Mouse (Mus musculus) liver, embryonic 11.5 days (tissue): ENCODE measurements around the gene Pkdrej. TPM values are rescaled to one million over a fixed set of nuclear protein-coding genes. Genes with fewer than 3 reads are reported as not detected.
"Not testable (repeated sequence)": the region's sequence is repeated elsewhere in the genome, so short reads cannot be mapped to it uniquely, and the experiment has no call there.

Experiments used
- ATAC-seq: fragments of 200-750 bp; cut with Nextera tagmentation; replicated peaks from 2 replicates; pipeline ENCODE4 v1.8.0; 2017; ENCODE audit warnings: moderate number of reproducible peaks, mild to moderate bottlenecking, moderate TSS enrichment, moderate library complexity; ENCODE audit not compliant: low FRiP score
- DNase-seq: peaks from one replicate; pipeline ENCODE4 v3.0.0-alpha.2; 2017; ENCODE audit warnings: low spot score
- H3K27ac ChIP-seq: fragments of 300-500 bp; sonication (generic); 2 replicates; pipeline ENCODE4 v1.5.1; 2014; ENCODE audit warnings: mild to moderate bottlenecking, low read depth, low read length, control low read depth
- H3K27me3 ChIP-seq: fragments of 300-500 bp; sonication (generic); replicated peaks from 2 replicates; pipeline ENCODE4 v1.6.1; 2014; ENCODE audit warnings: low read length, mixed read lengths; ENCODE audit not compliant: control insufficient read depth, insufficient read depth
- H3K36me3 ChIP-seq: fragments of 300-500 bp; sonication (generic); 2 replicates; pipeline ENCODE4 v1.6.1; 2014; ENCODE audit warnings: mild to moderate bottlenecking, low read length, moderate library complexity, mixed read lengths; ENCODE audit not compliant: control insufficient read depth, insufficient read depth
- H3K4me1 ChIP-seq: fragments of 300-500 bp; sonication (generic); replicated peaks from 2 replicates; pipeline ENCODE4 v1.6.1; 2014; ENCODE audit warnings: low read length, mixed read lengths; ENCODE audit not compliant: control insufficient read depth, insufficient read depth
- H3K4me2 ChIP-seq: fragments of 300-500 bp; sonication (generic); 2 replicates; pipeline ENCODE4 v1.6.1; 2014; ENCODE audit warnings: mild to moderate bottlenecking, control low read depth, moderate library complexity
- H3K4me3 ChIP-seq: fragments of 300-500 bp; sonication (generic); 2 replicates; pipeline ENCODE4 v1.5.1; 2014; ENCODE audit warnings: low read depth, low read length, control low read depth
- H3K9ac ChIP-seq: fragments of 300-500 bp; sonication (generic); 2 replicates; pipeline ENCODE4 v1.6.1; 2014; ENCODE audit warnings: low read depth, low read length, control low read depth
- H3K9me3 ChIP-seq: fragments of 300-500 bp; sonication (generic); 2 replicates; pipeline ENCODE4 v1.6.1; 2016; ENCODE audit warnings: low read length, inconsistent platforms, mixed read lengths; ENCODE audit not compliant: control insufficient read depth
- WGBS: fragments of 180-500 bp; shearing (Covaris S2); extraction: QIAGEN DNeasy Blood & Tissue Kit; methylation state at CpG from one replicate; pipeline ENCODE4 v1.1.7; 2014; 5-methylcytosine and 5-hydroxymethylcytosine counted together
- polyA plus RNA-seq: library from polyadenylated mRNA; unstranded; fragments of >200 nt; fragmentation: Nextera tagmentation; extraction: Ambion mirVana; gene quantifications from 2 replicates; pipeline ENCODE4 v1.2.1, GENCODE M21; 2014

Gene Pkdrej
- polyA plus RNA-seq, 1 experiment from 2014 or later: 0.11 TPM

GRCm38 (mm10) chr15:85786711-85787110 lies 34.8 kb downstream of the Pkdrej start:
- Histone ChIP-seq H3K4me2 (no peak overlapping the region), H3K27ac (no peak overlapping the region), H3K4me1 (no peaks in the 10 kb centered on the region), H3K27me3 (no peaks in the 10 kb centered on the region), H3K9me3 (peaks cover 2% of the 10 kb centered on the region; the same call in 1 of the 2 replicates), H3K36me3 (no peaks in the 10 kb centered on the region), H3K9ac (no peak overlapping the region), H3K4me3 (no peak overlapping the region)
- DNase-seq (no peak), ATAC-seq (no peak)
- 61% methylated on average over 5 of the region's 5 CpGs for WGBS

- no peaks in the 10 kb centered on the region for H3K36me3 ChIP-seq
- no peak overlapping the region for H3K27ac ChIP-seq
- H3K9ac ChIP-seq: no peak overlapping the region
- H3K4me1 ChIP-seq: no peaks in the 10 kb centered on the region
- ATAC-seq (no peak), DNase-seq (no peak)
- WGBS: 80% methylated on average over 3 of the region's 3 CpGs
- H3K27me3 ChIP-seq: no peaks in the 10 kb centered on the region
- H3K9me3 ChIP-seq: peaks cover 2% of the 10 kb centered on the region; the same call in 1 of the 2 replicates
- no peak overlapping the region for H3K4me2 ChIP-seq
- H3K4me3 ChIP-seq: no peak overlapping the region
Measured at GRCm38 (mm10) chr15:85784341-85784740, 37.2 kb downstream of the Pkdrej start.

- no peaks in the 10 kb centered on the region for H3K36me3 ChIP-seq
- no peak overlapping the region for H3K4me3 ChIP-seq
- H3K4me1 ChIP-seq: no peaks in the 10 kb centered on the region
- no peak overlapping the region for H3K27ac ChIP-seq
- H3K9ac ChIP-seq: no peak overlapping the region
- no peak for ATAC-seq
- no peak for DNase-seq
- no peak overlapping the region for H3K4me2 ChIP-seq
- no peaks in the 10 kb centered on the region for H3K27me3 ChIP-seq
- 87% methylated on average over 4 of the region's 4 CpGs for WGBS
- peaks cover 2% of the 10 kb centered on the region; the same call in 1 of the 2 replicates for H3K9me3 ChIP-seq
Measured at GRCm38 (mm10) chr15:85783146-85783545, 38.4 kb downstream of the Pkdrej start.

- DNase-seq, H3K9me3 ChIP-seq, H3K27ac ChIP-seq, H3K4me3 ChIP-seq, H3K4me2 ChIP-seq, H3K36me3 ChIP-seq, H3K4me1 ChIP-seq, H3K27me3 ChIP-seq, ATAC-seq, H3K9ac ChIP-seq: not testable (repeated sequence)
- WGBS: 76% methylated on average over 6 of the region's 6 CpGs
Measured at GRCm38 (mm10) chr15:85778891-85779290, 42.6 kb downstream of the Pkdrej start.

- DNase-seq (no peak), ATAC-seq (no peak)
- Histone ChIP-seq H3K36me3 (no peaks in the 10 kb centered on the region), H3K9me3 (no peaks in the 10 kb centered on the region), H3K4me1 (no peaks in the 10 kb centered on the region), H3K27me3 (no peaks in the 10 kb centered on the region), H3K4me3 (no peak overlapping the region), H3K4me2 (no peak overlapping the region), H3K27ac (no peak overlapping the region), H3K9ac (no peak overlapping the region)
- 77% methylated on average over 5 of the region's 5 CpGs for WGBS
Measured at GRCm38 (mm10) chr15:85776771-85777170, 44.8 kb downstream of the Pkdrej start.

GRCm38 (mm10) chr15:85776241-85776640 lies 45.3 kb downstream of the Pkdrej start:
- WGBS: 58% methylated on average over 2 of the region's 2 CpGs
- ATAC-seq: no peak
- no peaks in the 10 kb centered on the region for H3K4me1 ChIP-seq

DNA sequence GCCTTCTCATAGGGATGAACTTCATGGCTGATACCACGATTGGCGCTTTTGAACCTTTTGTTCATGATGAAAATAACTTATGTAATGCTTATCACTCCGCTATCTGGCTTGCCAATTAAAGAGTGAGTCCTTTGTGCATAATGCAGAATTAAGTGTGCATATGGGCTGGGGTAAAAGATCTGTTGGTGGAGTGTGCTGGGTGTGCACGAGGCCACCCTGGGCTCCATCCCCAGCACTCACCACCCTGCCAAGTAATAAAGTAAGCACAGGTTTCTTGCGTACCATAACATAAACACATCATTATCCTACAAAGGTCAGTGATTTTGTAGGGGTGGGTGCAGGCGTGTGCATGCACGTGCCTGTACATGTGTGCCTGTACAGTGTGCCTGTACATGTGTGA lies 46.5 kb downstream of the Pkdrej start:
- H3K27me3 ChIP-seq: no peaks in the 10 kb centered on the region
- no peak overlapping the region for H3K4me3 ChIP-seq
- H3K4me2 ChIP-seq: no peak overlapping the region
- 85% methylated on average over 7 of the region's 7 CpGs for WGBS
- no peak overlapping the region for H3K27ac ChIP-seq
- H3K36me3 ChIP-seq: no peaks in the 10 kb centered on the region
- DNase-seq (no peak), ATAC-seq (no peak)
- H3K4me1 ChIP-seq: no peaks in the 10 kb centered on the region
- H3K9me3 ChIP-seq: no peaks in the 10 kb centered on the region
- H3K9ac ChIP-seq: no peak overlapping the region

More at GRCm38 (mm10) chr15:85776241-85776640, 45.3 kb downstream of the Pkdrej start:
- Histone ChIP-seq H3K4me3 (no peak overlapping the region), H3K27ac (no peak overlapping the region), H3K9ac (no peak overlapping the region), H3K9me3 (no peaks in the 10 kb centered on the region), H3K36me3 (no peaks in the 10 kb centered on the region), H3K27me3 (no peaks in the 10 kb centered on the region), H3K4me2 (no peak overlapping the region)
- no peak for DNase-seq

- Histone ChIP-seq H3K36me3 (no peaks in the 10 kb centered on the region), H3K27ac (no peak overlapping the region), H3K27me3 (no peaks in the 10 kb centered on the region), H3K4me2 (no peak overlapping the region), H3K9ac (no peak overlapping the region), H3K4me1 (no peaks in the 10 kb centered on the region), H3K9me3 (no peaks in the 10 kb centered on the region), H3K4me3 (no peak overlapping the region)
- DNase-seq (no peak), ATAC-seq (no peak)
- 85% methylated on average over 9 of the region's 9 CpGs for WGBS
Measured at GRCm38 (mm10) chr15:85774419-85774818, 47.1 kb downstream of the Pkdrej start.

- Histone ChIP-seq H3K4me1 (no peaks in the 10 kb centered on the region), H3K4me2 (no peak overlapping the region), H3K9ac (no peak overlapping the region), H3K27ac (no peak overlapping the region), H3K36me3 (no peaks in the 10 kb centered on the region), H3K9me3 (no peaks in the 10 kb centered on the region), H3K4me3 (no peak overlapping the region), H3K27me3 (no peaks in the 10 kb centered on the region)
- DNase-seq: no peak
- 59% methylated on average over 11 of the region's 11 CpGs for WGBS
- no peak for ATAC-seq
Measured at GRCm38 (mm10) chr15:85772146-85772740, 49.3 kb downstream of the Pkdrej start.
